Mouse (Mus musculus): ENCODE measurements around the gene Mcf2l.

Gene Mcf2l

GRCm38 (mm10) chr8:12874194-12874791 is 687 bp downstream of the Mcf2l start:
- DNase-seq (ENCODE audit: low spot score), result no peak

GRCm38 (mm10) chr8:12874971-12875370 is 1.4 kb downstream of the Mcf2l start:
- no peak for DNase-seq (ENCODE audit: low spot score)

GRCm38 (mm10) chr8:12877126-12877525 is 3.5 kb downstream of the Mcf2l start:
- no peak for DNase-seq (ENCODE audit: low spot score)

- DNase-seq (ENCODE audit: low spot score), result no peak
Observed at GRCm38 (mm10) chr8:12880163-12880562, 6.6 kb downstream of the Mcf2l start.

GRCm38 (mm10) chr8:12883051-12884004 is 9.7 kb downstream of the Mcf2l start:
- no peak for DNase-seq (ENCODE audit: low spot score)

- DNase-seq (ENCODE audit: low spot score), result no peak
Observed at GRCm38 (mm10) chr8:12887772-12888435, 14.3 kb downstream of the Mcf2l start.

GRCm38 (mm10) chr8:12889046-12889598 is 15.5 kb downstream of the Mcf2l start:
- DNase-seq (ENCODE audit: low spot score), result no peak

GRCm38 (mm10) chr8:12892882-12893446 is 19.4 kb downstream of the Mcf2l start:
- DNase-seq (ENCODE audit: low spot score), result no peak

- no peak for DNase-seq (ENCODE audit: low spot score)
Observed at GRCm38 (mm10) chr8:12893797-12894578, 20.4 kb downstream of the Mcf2l start.

GRCm38 (mm10) chr8:12894783-12895534 is 21.4 kb downstream of the Mcf2l start:
- DNase-seq (ENCODE audit: low spot score), result no peak

- DNase-seq (ENCODE audit: low spot score), result no peak
Observed at GRCm38 (mm10) chr8:12895535-12896150, 22.0 kb downstream of the Mcf2l start.

- DNase-seq (ENCODE audit: low spot score), result no peak
Observed at GRCm38 (mm10) chr8:12896494-12897373, 23.1 kb downstream of the Mcf2l start.

GRCm38 (mm10) chr8:12897815-12898214 is 24.2 kb downstream of the Mcf2l start:
- no peak for DNase-seq (ENCODE audit: low spot score)

GRCm38 (mm10) chr8:12903790-12904415 is 30.3 kb downstream of the Mcf2l start:
- no peak for DNase-seq (ENCODE audit: low spot score)

- no peak for DNase-seq (ENCODE audit: low spot score)
Observed at GRCm38 (mm10) chr8:12905122-12905521, 31.5 kb downstream of the Mcf2l start.

- DNase-seq (ENCODE audit: low spot score), result no peak
Observed at GRCm38 (mm10) chr8:12905599-12906321, 32.2 kb downstream of the Mcf2l start.

- no peak for DNase-seq (ENCODE audit: low spot score)
Observed at GRCm38 (mm10) chr8:12906597-12906996, 33.0 kb downstream of the Mcf2l start.

GRCm38 (mm10) chr8:12907730-12908129 is 34.1 kb downstream of the Mcf2l start:
- DNase-seq (ENCODE audit: low spot score), result no peak

Data from T-cell, adult 2 months (primary cell).